Mouse (Mus musculus) heart, adult 2 months (tissue): Measurements from ENCODE around the gene Chrna5.

Experiments used
- CTCF ChIP-seq: fragments of 200-600 bp; IDR thresholded peaks from 2 replicates; pipeline ENCODE4 v1.8.1; 2022; ENCODE audit warnings: antibody characterized with exemption, mild to moderate bottlenecking, moderate library complexity
- EP300 ChIP-seq: fragments of 200-500 bp; IDR thresholded peaks from 2 replicates; pipeline ENCODE4 v1.6.1; 2011; ENCODE audit warnings: low read depth, low read length, control low read depth; ENCODE audit not compliant: insufficient read depth
- POLR2A ChIP-seq: fragments of 200-500 bp; IDR thresholded peaks from 2 replicates; pipeline ENCODE4 v1.6.1; 2011; ENCODE audit warnings: mild to moderate bottlenecking, low read depth, low read length, control low read depth; ENCODE audit not compliant: insufficient read depth

DNA sequence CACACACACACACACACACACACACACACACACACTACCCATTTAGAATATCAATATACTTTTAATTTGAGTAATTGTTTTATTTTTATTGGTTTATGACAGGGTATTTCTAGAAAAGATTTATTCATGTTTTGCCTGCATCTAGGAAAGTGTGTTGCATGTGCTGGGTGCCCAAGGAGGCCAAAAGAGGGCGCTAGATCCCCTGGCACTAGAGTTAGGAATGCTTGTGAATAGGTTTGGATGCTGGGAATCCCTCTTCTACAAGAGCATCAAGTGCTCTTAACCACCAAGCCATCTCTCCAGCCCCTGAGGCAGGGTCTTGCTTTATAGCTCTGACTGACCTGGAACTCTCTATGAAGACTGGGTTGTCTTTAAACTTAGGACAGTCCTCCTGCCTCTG, 48.9 kb upstream of the Chrna5 start:
- peak; percentile 32; the same call in 1 of the 2 replicates for TF ChIP-seq CTCF
- TF ChIP-seq POLR2A = no peak
- TF ChIP-seq EP300 = no peak
